Mouse (Mus musculus): ENCODE measurements around the gene Ube2g2.

The Ube2g2 gene

GRCm38 (mm10) chr10:77606855-77607254 is 15.2 kb upstream of the Ube2g2 start:
- DNase-seq = no peak

- DNase-seq = no peak
Measured at GRCm38 (mm10) chr10:77607441-77607840, 14.6 kb upstream of the Ube2g2 start.

- no peak for DNase-seq
Measured at GRCm38 (mm10) chr10:77608589-77608988, 13.5 kb upstream of the Ube2g2 start.

- DNase-seq = no peak
Measured at GRCm38 (mm10) chr10:77610221-77610961, 11.7 kb upstream of the Ube2g2 start.

GRCm38 (mm10) chr10:77613409-77613808 is 8.7 kb upstream of the Ube2g2 start:
- no peak for DNase-seq

GRCm38 (mm10) chr10:77615647-77616046 is 6.4 kb upstream of the Ube2g2 start:
- DNase-seq = no peak

GRCm38 (mm10) chr10:77616166-77616565 is 5.9 kb upstream of the Ube2g2 start:
- DNase-seq = no peak

- no peak for DNase-seq
Measured at GRCm38 (mm10) chr10:77616926-77617325, 5.1 kb upstream of the Ube2g2 start.

GRCm38 (mm10) chr10:77621546-77621945 is 529 bp upstream of the Ube2g2 start:
- DNase-seq = no peak

- DNase-seq = peak; percentile 30
Measured at GRCm38 (mm10) chr10:77623069-77623492, 1.0 kb downstream of the Ube2g2 start.

GRCm38 (mm10) chr10:77623639-77624400 is 1.7 kb downstream of the Ube2g2 start:
- no peak for DNase-seq

GRCm38 (mm10) chr10:77624570-77624995 is 2.5 kb downstream of the Ube2g2 start:
- no peak for DNase-seq

GRCm38 (mm10) chr10:77626036-77626435 is 4.0 kb downstream of the Ube2g2 start:
- no peak for DNase-seq

- no peak for DNase-seq
Measured at GRCm38 (mm10) chr10:77626591-77626990, 4.5 kb downstream of the Ube2g2 start.

- peak; percentile 86 for DNase-seq
Measured at GRCm38 (mm10) chr10:77627497-77627896, 5.4 kb downstream of the Ube2g2 start.

- no peak for DNase-seq
Measured at GRCm38 (mm10) chr10:77629163-77629562, 7.1 kb downstream of the Ube2g2 start.

- DNase-seq = peak; percentile 14
Measured at GRCm38 (mm10) chr10:77629970-77630369, 7.9 kb downstream of the Ube2g2 start.

- no peak for DNase-seq
Measured at GRCm38 (mm10) chr10:77634016-77634415, 11.9 kb downstream of the Ube2g2 start.

- DNase-seq = no peak
Measured at GRCm38 (mm10) chr10:77634452-77635231, 12.6 kb downstream of the Ube2g2 start.

GRCm38 (mm10) chr10:77636234-77636922 is 14.3 kb downstream of the Ube2g2 start:
- no peak for DNase-seq

GRCm38 (mm10) chr10:77638956-77639355 is 16.9 kb downstream of the Ube2g2 start:
- DNase-seq = peak; percentile 43

- no peak for DNase-seq
Measured at GRCm38 (mm10) chr10:77643160-77643559, 21.1 kb downstream of the Ube2g2 start.

GRCm38 (mm10) chr10:77645571-77645970 is 23.5 kb downstream of the Ube2g2 start:
- no peak for DNase-seq
